Mouse (Mus musculus) intestine, postnatal 0 days (tissue): ENCODE data around the gene Rab17. TPM values are rescaled to one million over a fixed set of nuclear protein-coding genes. Genes with fewer than 3 reads are reported as not detected.

Experiments used
- ATAC-seq: fragments of 200-750 bp; cut with Nextera tagmentation; 2 replicates; pipeline ENCODE4 v1.8.0; 2017; ENCODE audit warnings: mild to moderate bottlenecking, moderate TSS enrichment, moderate library complexity
- H3K27ac ChIP-seq: fragments of 300-500 bp; sonication (generic); 2 replicates; pipeline ENCODE4 v1.5.1; 2014; ENCODE audit warnings: mild to moderate bottlenecking, low read depth, low read length, moderate library complexity
- H3K27me3 ChIP-seq: fragments of 300-500 bp; sonication (generic); replicated peaks from 2 replicates; pipeline ENCODE4 v1.6.1; 2014; ENCODE audit warnings: low read length, mixed read lengths; ENCODE audit not compliant: control insufficient read depth, insufficient read depth
- H3K36me3 ChIP-seq: fragments of 300-500 bp; sonication (generic); 2 replicates; pipeline ENCODE4 v1.6.1; 2014; ENCODE audit warnings: mild to moderate bottlenecking, moderate library complexity; ENCODE audit not compliant: control insufficient read depth, insufficient read depth
- H3K4me1 ChIP-seq: fragments of 300-500 bp; sonication (generic); replicated peaks from 2 replicates; pipeline ENCODE4 v1.6.1; 2014; ENCODE audit warnings: antibody characterized with exemption, low read length, mixed read lengths; ENCODE audit not compliant: control insufficient read depth, insufficient read depth
- H3K4me2 ChIP-seq: fragments of 300-500 bp; sonication (generic); replicated peaks from 2 replicates; pipeline ENCODE4 v1.6.1; 2014; ENCODE audit warnings: low read depth, mild to moderate bottlenecking, moderate library complexity
- H3K4me3 ChIP-seq: fragments of 300-500 bp; sonication (generic); 2 replicates; pipeline ENCODE4 v1.5.1; 2014; ENCODE audit warnings: low read depth, low read length
- H3K9ac ChIP-seq: fragments of 300-500 bp; sonication (generic); 2 replicates; pipeline ENCODE4 v1.6.1; 2014; ENCODE audit warnings: mild to moderate bottlenecking, low read depth, low read length
- H3K9me3 ChIP-seq: fragments of 300-500 bp; sonication (generic); 2 replicates; pipeline ENCODE4 v1.6.1; 2016; ENCODE audit warnings: mixed run types; ENCODE audit not compliant: control insufficient read depth
- CTCF ChIP-seq: sonication (generic); IDR thresholded peaks from 2 replicates; pipeline ENCODE4 v1.5.1; 2016; ENCODE audit warnings: low read depth, mild to moderate bottlenecking, control low read depth, antibody characterized with exemption, moderate library complexity
- WGBS: fragments of 180-500 bp; shearing (Covaris S2); extraction: QIAGEN DNeasy Blood & Tissue Kit; methylation state at CpG from one replicate; pipeline ENCODE4 v1.1.7; 2014; 5-methylcytosine and 5-hydroxymethylcytosine counted together
- polyA plus RNA-seq: library from polyadenylated mRNA; unstranded; fragments of >200 nt; fragmentation: Nextera tagmentation; extraction: Ambion mirVana; gene quantifications from 2 replicates; pipeline ENCODE4 v1.2.1, GENCODE M21; 2015

The Rab17 gene
- polyA plus RNA-seq, 1 experiment from 2014 or later: 75.4 TPM

DNA sequence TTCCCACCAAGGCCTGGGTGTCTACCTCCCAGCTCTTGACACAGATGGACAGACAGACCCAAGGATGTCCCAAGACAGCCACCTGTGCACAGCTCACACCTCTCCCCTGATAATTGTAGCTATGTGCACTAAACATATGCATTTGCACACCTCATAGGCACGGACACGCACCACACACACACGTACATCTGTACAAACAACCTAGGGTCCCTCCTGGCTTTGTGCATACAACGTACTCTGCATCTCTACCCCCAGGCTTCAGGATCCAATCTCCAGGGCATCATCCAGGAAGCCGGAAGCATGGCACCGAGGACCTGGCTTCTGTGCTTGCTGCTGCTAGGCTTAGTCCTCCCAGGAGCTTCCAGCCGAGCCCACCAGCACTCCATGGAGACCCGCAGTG lies 16.7 kb downstream of the Rab17 start, which contains the start of gene Prlh:
Gene Prlh, plus strand, starts transcription at position 301 of the 400 bp plus-strand sequence.
- H3K36me3 ChIP-seq: peaks cover 12% of the 10 kb centered on the region; the same call in 1 of the 2 replicates
- no peaks in the 10 kb centered on the region for H3K9me3 ChIP-seq
- WGBS: 83% methylated on average over 8 of the region's 8 CpGs
- no peak within 1 kb of the TSS for H3K9ac ChIP-seq
- no peaks in the 10 kb centered on the region for H3K27me3 ChIP-seq
- TF ChIP-seq CTCF: no peak
- no peak within 1 kb of the TSS for H3K27ac ChIP-seq
- no peak within 1 kb of the TSS for H3K4me3 ChIP-seq
- no peak within 1 kb of the TSS for H3K4me2 ChIP-seq
- H3K4me1 ChIP-seq: no peaks in the 10 kb centered on the region
- no peak for ATAC-seq

DNA sequence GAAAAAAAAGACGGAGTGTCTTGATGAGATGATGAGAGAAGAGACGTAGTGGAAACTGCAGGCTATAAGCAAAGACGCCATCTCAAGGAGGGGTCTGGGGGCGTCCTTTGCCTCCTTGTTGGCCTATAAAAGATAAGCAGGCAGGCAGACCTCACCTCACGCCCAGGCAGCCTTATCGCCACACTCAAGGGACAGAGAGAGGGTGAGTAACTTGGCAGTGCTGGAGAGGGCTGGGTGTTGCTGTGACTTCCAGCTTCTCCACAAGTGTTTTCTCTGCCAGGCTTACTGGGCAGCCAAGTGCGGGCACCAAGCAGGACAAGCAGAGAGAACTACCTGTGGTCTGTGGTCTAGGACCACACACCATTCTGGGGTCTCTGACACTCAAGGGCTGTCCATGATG lies 17.8 kb downstream of the Rab17 start:
- H3K9ac ChIP-seq: no peak overlapping the region
- no peaks in the 10 kb centered on the region for H3K4me1 ChIP-seq
- peaks cover 3% of the 10 kb centered on the region; the same call in 1 of the 2 replicates for H3K36me3 ChIP-seq
- no peak overlapping the region for H3K4me3 ChIP-seq
- no peaks in the 10 kb centered on the region for H3K9me3 ChIP-seq
- no peak overlapping the region for H3K27ac ChIP-seq
- no peak for ATAC-seq
- H3K4me2 ChIP-seq: no peak overlapping the region
- H3K27me3 ChIP-seq: no peaks in the 10 kb centered on the region
- no peak for TF ChIP-seq CTCF
- WGBS: 75% methylated on average over 7 of the region's 7 CpGs

DNA sequence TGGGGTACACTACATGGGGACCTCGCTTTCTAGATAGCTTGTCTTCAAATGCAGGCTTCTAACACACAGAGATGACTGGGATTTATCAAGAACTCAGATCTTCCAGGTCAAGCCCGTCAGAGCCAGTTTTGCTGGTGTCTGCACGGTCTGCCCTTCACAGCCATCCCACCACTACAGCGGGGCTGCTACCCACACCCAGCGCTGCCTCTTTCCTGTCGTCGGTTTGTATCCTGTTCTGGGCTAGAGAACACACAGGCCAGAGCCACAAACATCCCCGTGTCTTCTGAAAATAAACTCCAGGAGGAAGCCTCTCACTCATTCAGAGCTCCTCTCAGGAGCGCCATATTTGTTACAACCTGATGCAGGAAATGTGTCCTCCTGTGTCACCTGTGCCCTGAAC lies 20.2 kb downstream of the Rab17 start:
- WGBS: 49% methylated on average over 9 of the region's 9 CpGs
- H3K9ac ChIP-seq: no peak overlapping the region
- no peak overlapping the region for H3K27ac ChIP-seq
- no peaks in the 10 kb centered on the region for H3K4me1 ChIP-seq
- no peaks in the 10 kb centered on the region; the same call in 1 of the 2 replicates for H3K36me3 ChIP-seq
- no peak for ATAC-seq
- no peaks in the 10 kb centered on the region for H3K9me3 ChIP-seq
- no peak for TF ChIP-seq CTCF
- no peaks in the 10 kb centered on the region for H3K27me3 ChIP-seq
- H3K4me3 ChIP-seq: no peak overlapping the region
- no peak overlapping the region for H3K4me2 ChIP-seq

DNA sequence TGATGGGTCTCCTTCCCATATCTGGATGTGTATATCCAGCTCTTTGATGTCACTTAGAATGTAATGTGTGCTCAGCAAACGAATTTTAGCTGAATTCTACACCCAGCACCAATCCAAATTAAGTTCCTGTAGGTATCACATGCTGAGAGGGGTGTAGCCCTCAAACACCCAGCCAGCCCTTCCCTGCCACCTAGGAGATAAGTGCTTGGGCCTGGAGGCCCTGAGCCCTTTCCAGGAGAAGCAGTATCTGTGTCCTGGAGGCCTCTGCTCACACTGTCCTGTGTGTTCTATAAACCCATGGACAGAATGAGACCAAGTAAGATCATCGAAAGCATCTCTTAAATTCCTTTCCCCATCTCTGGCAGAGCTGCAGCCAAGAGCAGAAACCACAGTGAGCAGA lies 22.2 kb downstream of the Rab17 start:
- H3K27ac ChIP-seq: no peak overlapping the region
- no peak overlapping the region for H3K4me3 ChIP-seq
- TF ChIP-seq CTCF: no peak
- no peaks in the 10 kb centered on the region for H3K27me3 ChIP-seq
- H3K36me3 ChIP-seq: peaks cover 10% of the 10 kb centered on the region
- no peak overlapping the region for H3K9ac ChIP-seq
- H3K4me2 ChIP-seq: no peak overlapping the region
- 61% methylated on average over 2 of the region's 2 CpGs for WGBS
- no peak for ATAC-seq
- H3K9me3 ChIP-seq: no peaks in the 10 kb centered on the region
- no peaks in the 10 kb centered on the region for H3K4me1 ChIP-seq

DNA sequence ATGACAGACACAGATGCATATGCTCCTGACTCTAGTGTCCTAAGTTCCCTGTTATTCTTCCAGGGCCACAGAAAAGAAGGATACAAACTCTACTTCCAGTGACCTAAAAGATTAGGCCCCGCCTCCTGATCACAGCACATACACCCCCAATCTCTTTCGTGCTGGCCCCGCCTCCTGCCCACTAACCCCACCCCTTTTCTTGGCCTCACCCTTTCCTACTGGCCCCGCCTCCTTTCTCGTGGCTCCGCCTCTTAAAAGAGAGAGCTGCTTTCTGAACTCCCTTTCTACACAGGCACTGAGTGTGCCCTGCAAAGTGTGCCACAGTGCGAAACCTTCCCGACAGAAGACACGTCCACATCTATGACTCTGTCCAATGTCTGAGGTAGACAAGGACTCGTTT lies 24.3 kb downstream of the Rab17 start:
- Histone ChIP-seq H3K9me3 (no peaks in the 10 kb centered on the region), H3K4me3 (no peak overlapping the region), H3K27ac (no peak overlapping the region), H3K9ac (no peak overlapping the region), H3K36me3 (peaks cover 12% of the 10 kb centered on the region), H3K27me3 (no peaks in the 10 kb centered on the region), H3K4me1 (no peaks in the 10 kb centered on the region), H3K4me2 (no peak overlapping the region)
- TF ChIP-seq CTCF: no peak
- ATAC-seq: no peak
- 68% methylated on average over 10 of the region's 10 CpGs for WGBS

DNA sequence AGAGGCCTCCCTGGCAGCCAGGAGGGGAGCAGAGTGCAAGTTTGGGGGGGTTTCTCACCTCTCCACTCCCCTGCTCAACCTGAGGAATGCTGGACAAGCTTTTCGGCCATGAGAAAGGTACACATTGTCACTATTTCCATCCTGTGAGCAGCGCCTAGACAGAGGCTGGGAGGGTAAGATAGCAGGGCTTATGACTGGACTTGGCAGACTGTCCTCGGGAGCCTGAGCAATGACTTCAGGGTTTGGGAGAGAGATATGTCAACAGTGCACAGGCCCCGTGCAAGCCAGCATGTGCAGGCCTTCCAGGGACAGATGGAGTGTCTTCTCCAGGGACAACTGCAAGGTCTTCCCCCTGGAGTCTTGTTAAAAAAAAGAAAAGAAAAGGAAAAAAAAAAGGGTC lies 29.5 kb downstream of the Rab17 start:
- ATAC-seq: no peak
- no peak overlapping the region for H3K27ac ChIP-seq
- H3K27me3 ChIP-seq: no peaks in the 10 kb centered on the region
- H3K36me3 ChIP-seq: peaks cover 19% of the 10 kb centered on the region
- no peaks in the 10 kb centered on the region for H3K9me3 ChIP-seq
- no peak overlapping the region for H3K9ac ChIP-seq
- no peaks in the 10 kb centered on the region for H3K4me1 ChIP-seq
- H3K4me3 ChIP-seq: no peak overlapping the region
- H3K4me2 ChIP-seq: no peak overlapping the region
- WGBS: 70% methylated on average over 4 of the region's 4 CpGs
- TF ChIP-seq CTCF: no peak

DNA sequence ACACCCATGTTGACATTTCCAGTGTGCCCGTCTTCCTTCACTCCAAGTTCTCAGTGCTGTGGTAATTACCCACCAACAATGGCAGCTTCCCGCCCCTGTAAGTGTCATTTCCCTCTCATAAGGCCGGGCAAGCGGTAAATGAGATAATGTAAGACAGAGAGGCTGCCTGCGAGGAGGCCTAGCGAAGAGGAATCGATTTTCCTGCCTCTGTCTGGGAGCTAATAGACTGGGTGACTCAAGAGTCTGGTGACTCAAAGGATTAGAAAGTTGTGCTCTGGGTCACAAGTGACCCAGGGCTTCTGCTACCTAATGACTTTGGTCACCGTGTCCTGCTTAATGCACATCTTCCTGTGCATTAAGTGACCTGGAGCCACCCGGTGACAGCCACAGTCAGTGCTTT lies 32.5 kb downstream of the Rab17 start:
- H3K9ac ChIP-seq: no peak overlapping the region
- 43% methylated on average over 9 of the region's 9 CpGs for WGBS
- ATAC-seq: peak; percentile 58
- no peak overlapping the region for H3K4me2 ChIP-seq
- H3K36me3 ChIP-seq: peaks cover 7% of the 10 kb centered on the region; the same call in 1 of the 2 replicates
- no peaks in the 10 kb centered on the region for H3K27me3 ChIP-seq
- H3K9me3 ChIP-seq: no peaks in the 10 kb centered on the region
- TF ChIP-seq CTCF: no peak
- no peak overlapping the region for H3K4me3 ChIP-seq
- no peaks in the 10 kb centered on the region for H3K4me1 ChIP-seq
- no peak overlapping the region for H3K27ac ChIP-seq
